Mouse (Mus musculus): ENCODE data around the gene Hsp90ab1. TPM values are rescaled to one million over a fixed set of nuclear protein-coding genes. Genes with fewer than 3 reads are reported as not detected.

Gene Hsp90ab1
- total and polyA plus RNA-seq, 2 experiments from 2014 or later, result 1,063 to 1,371 TPM

DNA sequence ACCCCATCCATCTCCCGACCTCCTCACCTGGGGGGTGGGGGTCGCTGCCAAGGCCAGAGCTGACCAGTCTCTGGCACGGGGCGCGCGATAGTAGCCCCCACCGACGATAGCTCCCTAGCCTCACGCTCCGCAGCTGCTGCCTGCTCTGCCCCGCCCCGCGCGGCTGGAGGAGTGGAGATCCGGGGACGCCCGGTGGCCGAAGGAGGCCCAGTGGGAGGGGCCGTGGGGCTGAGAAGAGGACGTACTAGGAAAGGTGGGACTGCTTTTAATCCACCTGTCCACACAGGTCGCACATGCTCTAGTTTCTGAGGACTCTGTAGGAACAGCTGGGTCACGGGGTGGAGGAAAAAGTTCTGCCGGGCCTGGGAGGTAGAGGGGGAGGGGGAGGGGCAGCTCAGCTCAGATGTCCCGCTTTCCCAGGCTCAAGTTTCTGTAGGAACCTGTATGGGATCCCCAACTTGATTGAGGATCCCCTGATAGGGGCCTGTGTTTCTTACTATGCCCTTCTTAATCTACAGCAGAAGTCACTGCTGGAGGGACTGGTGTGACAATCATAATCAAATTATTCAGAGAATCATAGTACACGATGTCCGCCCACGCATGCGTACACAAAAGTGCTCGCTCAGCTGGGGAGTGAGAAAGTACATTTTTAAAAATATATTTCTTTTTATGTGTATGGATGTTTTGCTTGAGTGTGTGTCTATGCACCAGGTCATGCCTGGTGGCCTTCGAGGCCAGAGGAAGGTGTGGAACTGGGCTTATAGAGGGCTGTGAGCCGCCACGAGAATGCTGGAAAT lies 26.6 kb upstream of the Hsp90ab1 start, which contains the start of gene Slc29a1:
TSS of gene Slc29a1 (minus strand) at position 161 of the 797 bp plus-strand sequence.
- no peaks in the 10 kb centered on the region for H3K9me3 ChIP-seq (ENCODE audit: low read length)
- peak within 1 kb of the TSS; percentile 15; the same call in 1 of the 2 replicates for H3K4me3 ChIP-seq (ENCODE audit: low read depth, low read length)
- H3K27me3 ChIP-seq (ENCODE audit: insufficient read depth, low read length), result peaks cover 16% of the 10 kb centered on the region
- WGBS, result 16% methylated on average over 32 of the region's 32 CpGs
- H3K9ac ChIP-seq (replicated peaks; ENCODE audit: low read length, poor library complexity, severe bottlenecking), result no peak within 1 kb of the TSS
- no peak within 1 kb of the TSS for H3K27ac ChIP-seq (ENCODE audit: low read depth, low read length)
- TF ChIP-seq CTCF (IDR thresholded peaks at IDR 0.05), result no peak
- no peak for ATAC-seq (ENCODE audit: low FRiP score)
- no peak for DNase-seq (ENCODE audit: low spot score)
- peak within 1 kb of the TSS; percentile 51 for H3K4me2 ChIP-seq (ENCODE audit: low read depth, low read length, poor library complexity, severe bottlenecking)
- peaks cover 4% of the 10 kb centered on the region for H3K4me1 ChIP-seq (ENCODE audit: insufficient read depth, low read length)
- no peaks in the 10 kb centered on the region for H3K36me3 ChIP-seq (ENCODE audit: insufficient read depth, low read length)

DNA sequence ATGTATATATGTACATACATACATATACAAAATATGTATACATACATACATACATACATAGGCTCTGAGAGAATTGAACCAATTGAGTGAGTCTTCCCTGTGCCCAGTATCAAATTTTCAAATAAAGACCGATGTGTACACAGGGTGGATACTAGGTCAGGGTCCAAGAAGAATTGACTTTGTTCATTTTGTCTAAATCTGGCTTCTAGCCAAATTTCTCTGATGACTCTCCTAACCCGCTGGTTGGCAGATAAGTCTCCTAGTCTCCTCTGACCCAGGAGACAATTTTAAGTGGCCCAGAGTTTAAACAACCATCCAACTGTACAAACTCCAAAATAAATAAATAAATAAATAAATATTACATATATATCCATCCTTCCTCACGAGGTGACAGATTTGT lies 25.8 kb upstream of the Hsp90ab1 start:
- ATAC-seq (ENCODE audit: low FRiP score), result no peak
- no peak overlapping the region for H3K4me3 ChIP-seq (ENCODE audit: low read depth, low read length)
- peaks cover 9% of the 10 kb centered on the region for H3K4me1 ChIP-seq (ENCODE audit: insufficient read depth, low read length)
- H3K27ac ChIP-seq (ENCODE audit: low read depth, low read length), result no peak overlapping the region
- H3K27me3 ChIP-seq (ENCODE audit: insufficient read depth, low read length), result peaks cover 16% of the 10 kb centered on the region
- no peaks in the 10 kb centered on the region for H3K9me3 ChIP-seq (ENCODE audit: low read length)
- H3K4me2 ChIP-seq (ENCODE audit: low read depth, low read length, poor library complexity, severe bottlenecking), result peak overlapping the region; percentile 51
- TF ChIP-seq CTCF (IDR thresholded peaks at IDR 0.05), result no peak
- no peak overlapping the region for H3K9ac ChIP-seq (replicated peaks; ENCODE audit: low read length, poor library complexity, severe bottlenecking)
- WGBS, result 38% methylated on average over 3 of the region's 3 CpGs
- no peaks in the 10 kb centered on the region for H3K36me3 ChIP-seq (ENCODE audit: insufficient read depth, low read length)
- DNase-seq (ENCODE audit: low spot score), result no peak

DNA sequence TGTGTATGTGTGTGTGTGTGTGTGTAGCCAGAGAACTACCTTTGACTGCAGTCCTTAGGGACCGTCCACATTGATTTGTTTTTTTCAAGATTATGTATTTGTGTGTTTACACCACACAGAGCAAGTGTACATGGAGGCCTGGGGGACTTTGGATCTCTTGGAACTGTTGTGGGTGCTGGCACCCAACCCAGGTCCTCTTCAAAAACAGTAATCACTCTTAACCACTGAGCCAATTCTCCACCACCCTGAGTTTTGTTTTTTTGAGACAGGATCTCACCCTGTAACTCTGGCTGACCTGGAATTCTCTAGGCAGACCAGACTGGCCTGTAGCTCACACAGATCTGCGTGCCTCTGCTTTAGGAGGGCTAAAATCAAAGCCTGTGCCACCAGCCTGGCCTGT lies 25.3 kb upstream of the Hsp90ab1 start:
- no peak for ATAC-seq (ENCODE audit: low FRiP score)
- WGBS, result 93% methylated on average over 2 of the region's 2 CpGs
- Histone ChIP-seq H3K9me3 (ENCODE audit: low read length) (no peaks in the 10 kb centered on the region), H3K9ac (replicated peaks; ENCODE audit: low read length, poor library complexity, severe bottlenecking) (no peak overlapping the region), H3K4me1 (ENCODE audit: insufficient read depth, low read length) (peaks cover 9% of the 10 kb centered on the region), H3K27me3 (ENCODE audit: insufficient read depth, low read length) (peaks cover 20% of the 10 kb centered on the region), H3K4me3 (ENCODE audit: low read depth, low read length) (no peak overlapping the region), H3K4me2 (ENCODE audit: low read depth, low read length, poor library complexity, severe bottlenecking) (no peak overlapping the region), H3K27ac (ENCODE audit: low read depth, low read length) (no peak overlapping the region), H3K36me3 (ENCODE audit: insufficient read depth, low read length) (no peaks in the 10 kb centered on the region)
- no peak for DNase-seq (ENCODE audit: low spot score)
- no peak for TF ChIP-seq CTCF (IDR thresholded peaks at IDR 0.05)

DNA sequence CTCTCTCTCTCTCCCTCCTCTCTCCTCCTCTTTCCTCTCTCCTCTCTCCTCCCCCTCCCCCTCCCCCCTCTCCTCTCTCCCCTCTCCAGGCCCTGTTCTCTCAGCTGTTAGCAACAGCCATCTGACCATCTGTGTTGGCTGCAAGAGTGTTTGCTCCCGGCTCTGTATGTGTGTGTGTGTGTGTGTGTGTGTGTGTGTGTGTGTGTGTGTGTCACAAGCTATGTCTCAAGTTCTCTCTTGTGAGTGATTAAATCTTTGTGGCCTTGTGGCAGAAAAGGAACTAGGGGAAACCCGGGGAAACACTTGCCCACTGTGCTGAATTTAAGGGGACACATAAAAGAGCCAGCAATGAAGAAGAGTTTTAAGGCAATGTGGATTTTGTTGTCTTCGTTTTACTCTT lies 24.7 kb upstream of the Hsp90ab1 start:
- Histone ChIP-seq H3K27ac (ENCODE audit: low read depth, low read length) (no peak overlapping the region), H3K4me1 (ENCODE audit: insufficient read depth, low read length) (peaks cover 9% of the 10 kb centered on the region)
- DNase-seq (ENCODE audit: low spot score), result peak; percentile 83

DNA sequence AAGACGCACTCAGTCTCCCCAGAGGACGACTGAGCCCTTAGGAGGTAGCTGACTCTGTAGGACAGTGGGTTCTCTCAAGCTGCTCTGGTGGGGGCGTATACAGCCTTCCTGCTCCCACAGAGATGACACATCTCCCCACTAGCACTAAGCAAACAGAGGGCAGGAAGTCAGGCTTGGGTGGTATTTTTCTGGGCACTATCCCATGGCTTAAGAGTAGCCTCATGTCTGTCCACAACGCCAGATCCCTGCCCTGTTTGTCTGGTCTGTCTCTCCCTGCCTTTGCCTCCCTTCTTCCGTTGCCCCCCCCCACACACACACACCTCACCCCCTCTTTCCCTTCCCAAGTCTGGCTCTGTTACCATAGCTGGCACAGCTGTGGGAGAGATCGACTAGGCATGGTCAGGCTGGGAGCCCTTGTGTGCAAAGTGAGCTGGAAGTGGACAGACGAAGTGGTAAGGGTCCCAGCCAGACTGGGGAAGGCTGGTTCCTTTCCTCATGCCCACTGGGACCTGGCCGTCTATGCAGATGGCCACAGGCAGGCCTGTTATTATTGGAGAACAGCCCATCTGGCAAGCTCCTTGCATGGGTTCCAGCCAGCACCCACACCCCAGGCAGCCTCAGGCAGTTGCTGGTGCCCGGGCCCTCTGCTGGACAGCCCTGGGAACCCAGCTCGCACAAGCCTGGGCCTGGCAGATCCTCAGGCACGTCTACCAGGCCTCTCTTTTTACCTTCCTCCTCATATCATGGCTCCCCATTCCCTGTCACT lies 23.7 kb upstream of the Hsp90ab1 start:
- peak; percentile 21 for ATAC-seq (ENCODE audit: low FRiP score)
- DNase-seq (ENCODE audit: low spot score), result peak; percentile 78
- Histone ChIP-seq H3K4me3 (ENCODE audit: low read depth, low read length) (no peak overlapping the region), H3K36me3 (ENCODE audit: insufficient read depth, low read length) (no peaks in the 10 kb centered on the region), H3K9ac (replicated peaks; ENCODE audit: low read length, poor library complexity, severe bottlenecking) (no peak overlapping the region), H3K9me3 (ENCODE audit: low read length) (no peaks in the 10 kb centered on the region), H3K4me2 (ENCODE audit: low read depth, low read length, poor library complexity, severe bottlenecking) (no peak overlapping the region), H3K27me3 (ENCODE audit: insufficient read depth, low read length) (peaks cover 20% of the 10 kb centered on the region), H3K4me1 (ENCODE audit: insufficient read depth, low read length) (peaks cover 15% of the 10 kb centered on the region), H3K27ac (ENCODE audit: low read depth, low read length) (no peak overlapping the region)
- peak; percentile 67 for TF ChIP-seq CTCF (IDR thresholded peaks at IDR 0.05)
- 30% methylated on average over 11 of the region's 11 CpGs for WGBS

More for the DNA sequence above, 24.7 kb upstream of the Hsp90ab1 start:
- Histone ChIP-seq H3K9ac (replicated peaks; ENCODE audit: low read length, poor library complexity, severe bottlenecking) (no peak overlapping the region), H3K9me3 (ENCODE audit: low read length) (no peaks in the 10 kb centered on the region), H3K36me3 (ENCODE audit: insufficient read depth, low read length) (no peaks in the 10 kb centered on the region), H3K27me3 (ENCODE audit: insufficient read depth, low read length) (peaks cover 24% of the 10 kb centered on the region), H3K4me3 (ENCODE audit: low read depth, low read length) (no peak overlapping the region), H3K4me2 (ENCODE audit: low read depth, low read length, poor library complexity, severe bottlenecking) (no peak overlapping the region)
- 40% methylated on average over 3 of the region's 3 CpGs for WGBS
- no peak for ATAC-seq (ENCODE audit: low FRiP score)
- TF ChIP-seq CTCF (IDR thresholded peaks at IDR 0.05), result no peak

All from midbrain, postnatal 0 days (tissue).